Mouse (Mus musculus) gastrocnemius, adult 2 months (tissue): ENCODE measurements at regions not wholly inside any gene's neighbourhood (a gene's known extent, or its start where the extent isn't known, plus 50 kb on each side); places are given as distances from the start of the nearest gene placed in this dataset.

Experiments used
- DNase-seq: peaks from one replicate; pipeline ENCODE4 v3.0.0; 2022
- H3K27ac ChIP-seq: fragments of 200-600 bp; 2 replicates; pipeline ENCODE4 v1.8.1; 2022; ENCODE audit warnings: mild to moderate bottlenecking
- H3K4me3 ChIP-seq: fragments of 200-600 bp; 2 replicates; pipeline ENCODE4 v1.8.1; 2022; ENCODE audit warnings: mild to moderate bottlenecking, moderate library complexity
- CTCF ChIP-seq: fragments of 200-600 bp; IDR thresholded peaks from 2 replicates; pipeline ENCODE4 v1.8.1; 2022; ENCODE audit warnings: antibody characterized with exemption, mild to moderate bottlenecking, moderate library complexity
- intact Hi-C: fragments of 180-260 bp; cut with DNase I; formaldehyde crosslinking; loops from one replicate; pipeline ENCODE4 v1.15.1; 2025

DNA sequence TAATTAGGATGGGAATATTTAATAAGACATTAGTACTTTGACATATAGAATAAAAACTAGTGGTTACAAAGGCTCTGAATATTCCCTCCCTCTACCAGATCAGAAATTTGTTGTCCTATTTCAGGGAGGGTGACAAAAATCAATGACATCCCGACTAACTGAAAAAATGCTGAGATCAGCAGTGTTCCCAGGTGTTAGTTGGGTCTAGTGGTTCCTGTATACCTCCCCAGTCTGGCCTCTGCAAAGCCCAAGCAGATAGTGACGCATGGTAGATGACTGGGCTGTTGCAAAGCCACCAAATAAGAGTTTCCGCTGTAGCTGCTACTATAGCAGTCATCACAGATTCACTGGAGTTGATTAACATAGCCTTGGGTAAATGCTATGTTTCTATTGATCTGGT lies 59.9 kb upstream of the Gm4791 start:
- no peak for TF ChIP-seq CTCF

GRCm38 (mm10) chr9:46925641-46926040 lies 72.9 kb upstream of the Gm4791 start:
- no peak overlapping the region for H3K27ac ChIP-seq
- H3K4me3 ChIP-seq, result no peak overlapping the region
- TF ChIP-seq CTCF, result no peak
- no peak for DNase-seq
- intact Hi-C loops, result no loop called here

More for the DNA sequence above, 59.9 kb upstream of the Gm4791 start:
- intact Hi-C loops, result no loop called here
- DNase-seq, result no peak
- no peak overlapping the region for H3K4me3 ChIP-seq
- no peak overlapping the region for H3K27ac ChIP-seq

DNA sequence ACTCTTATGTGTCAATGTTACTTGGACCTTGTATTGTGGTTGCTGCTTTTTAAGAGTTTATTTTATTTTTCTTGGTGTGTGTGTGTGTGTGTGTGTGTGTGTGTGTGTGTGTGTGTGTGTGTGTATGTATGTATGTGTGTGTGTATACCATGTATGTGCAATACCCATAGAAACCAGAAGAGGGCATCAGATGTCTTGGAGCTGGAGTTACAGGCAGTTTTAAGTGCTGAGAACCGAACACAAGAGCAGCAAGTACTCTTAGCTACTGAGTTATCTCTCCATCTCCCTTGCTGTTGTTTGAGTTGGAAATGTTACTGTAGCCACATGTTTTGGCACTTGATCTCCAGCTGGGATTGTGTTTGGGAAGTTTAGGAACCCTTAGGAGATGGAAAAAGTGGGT lies 78.5 kb upstream of the Gm4791 start:
- TF ChIP-seq CTCF, result no peak
- intact Hi-C loops, result no loop called here
- no peak overlapping the region for H3K4me3 ChIP-seq
- no peak overlapping the region for H3K27ac ChIP-seq
- DNase-seq, result no peak

- DNase-seq, result no peak
- intact Hi-C loops, result no loop called here
- TF ChIP-seq CTCF, result no peak
- Histone ChIP-seq H3K4me3 (no peak overlapping the region), H3K27ac (no peak overlapping the region)
These were observed 85.3 kb upstream of the Gm4791 start for GRCm38 (mm10) chr9:46913238-46913637.

GRCm38 (mm10) chr9:46909412-46910013 lies 89.0 kb upstream of the Gm4791 start:
- Histone ChIP-seq H3K4me3 (no peak overlapping the region), H3K27ac (no peak overlapping the region)
- intact Hi-C loops, result no loop called here
- TF ChIP-seq CTCF, result no peak
- DNase-seq, result no peak

GRCm38 (mm10) chr9:46905081-46905480 lies 93.5 kb upstream of the Gm4791 start:
- no peak for DNase-seq
- H3K4me3 ChIP-seq, result no peak overlapping the region
- intact Hi-C loops, result no loop called here
- H3K27ac ChIP-seq, result no peak overlapping the region
- no peak for TF ChIP-seq CTCF

- Histone ChIP-seq H3K4me3 (no peak overlapping the region), H3K27ac (no peak overlapping the region)
- no peak for DNase-seq
- intact Hi-C loops, result no loop called here
- TF ChIP-seq CTCF, result no peak
These were observed 94.9 kb upstream of the Gm4791 start for GRCm38 (mm10) chr9:46903491-46904220.

- no peak for DNase-seq
- Histone ChIP-seq H3K27ac (no peak overlapping the region), H3K4me3 (no peak overlapping the region)
- no peak for TF ChIP-seq CTCF
- intact Hi-C loops, result no loop called here
These were observed 99.3 kb upstream of the Gm4791 start for GRCm38 (mm10) chr9:46899283-46899682.

GRCm38 (mm10) chr9:46898120-46898519 lies 100.4 kb upstream of the Gm4791 start:
- intact Hi-C loops, result no loop called here
- H3K4me3 ChIP-seq, result no peak overlapping the region
- DNase-seq, result no peak

GRCm38 (mm10) chr9:46891829-46892228 lies 106.7 kb upstream of the Gm4791 start:
- TF ChIP-seq CTCF, result no peak
- DNase-seq, result no peak
- Histone ChIP-seq H3K4me3 (no peak overlapping the region), H3K27ac (no peak overlapping the region)
- intact Hi-C loops, result no loop called here

More at GRCm38 (mm10) chr9:46898120-46898519, 100.4 kb upstream of the Gm4791 start:
- no peak overlapping the region for H3K27ac ChIP-seq
- no peak for TF ChIP-seq CTCF

GRCm38 (mm10) chr9:46889933-46890662 lies 108.4 kb upstream of the Gm4791 start:
- TF ChIP-seq CTCF, result no peak
- Histone ChIP-seq H3K4me3 (no peak overlapping the region), H3K27ac (no peak overlapping the region)
- intact Hi-C loops, result no loop called here
- no peak for DNase-seq

DNA sequence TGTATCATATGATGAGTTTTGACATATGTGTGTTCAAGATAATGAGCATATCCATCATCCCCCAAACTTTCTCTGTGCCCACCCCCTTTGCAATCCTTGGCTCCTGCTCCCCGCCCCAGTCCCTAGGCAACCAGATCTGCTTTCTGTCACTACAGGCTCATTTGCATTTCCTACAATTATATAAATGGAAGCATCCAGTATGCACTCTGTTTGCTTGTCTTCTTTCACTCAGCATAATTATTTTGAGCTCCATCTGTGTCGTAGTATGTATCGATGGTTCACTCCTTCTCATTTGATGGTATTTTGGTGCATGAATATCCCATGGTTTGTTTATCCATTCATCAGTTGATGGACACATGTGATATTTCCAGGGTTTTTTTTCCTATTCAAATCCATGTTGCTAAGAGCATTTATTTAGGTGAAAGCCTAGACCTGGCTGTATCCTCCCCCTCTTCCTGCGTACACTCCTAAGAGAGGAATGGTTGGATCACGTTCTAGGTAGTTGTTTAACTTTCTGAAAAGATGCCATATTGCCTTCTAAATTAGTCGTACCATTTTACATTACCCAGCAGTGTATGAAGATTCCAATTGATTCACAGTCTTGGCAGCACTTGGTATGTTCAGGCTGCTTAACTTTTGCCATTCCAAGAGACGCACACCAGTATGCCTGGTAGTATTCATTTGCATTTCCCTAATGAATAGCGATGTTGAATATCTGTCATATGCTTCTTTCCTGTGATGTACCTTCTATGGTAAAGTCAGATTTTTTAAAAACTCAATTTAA lies 127.1 kb upstream of the Gm4791 start:
- Histone ChIP-seq H3K27ac (no peak overlapping the region), H3K4me3 (no peak overlapping the region)
- intact Hi-C loops, result no loop called here

GRCm38 (mm10) chr9:46863934-46864333 lies 134.6 kb upstream of the Gm4791 start:
- H3K4me3 ChIP-seq, result no peak overlapping the region
- no peak for DNase-seq
- intact Hi-C loops, result no loop called here
- TF ChIP-seq CTCF, result no peak
- H3K27ac ChIP-seq, result no peak overlapping the region

More for the DNA sequence above, 127.1 kb upstream of the Gm4791 start:
- no peak for TF ChIP-seq CTCF
- no peak for DNase-seq
